Mouse (Mus musculus): ENCODE measurements around the gene Hcn2. TPM values are rescaled to one million over a fixed set of nuclear protein-coding genes. Genes with fewer than 3 reads are reported as not detected.

Hcn2 gene
- polyA plus RNA-seq, 1 experiment from 2014 or later: 0.08 TPM

DNA sequence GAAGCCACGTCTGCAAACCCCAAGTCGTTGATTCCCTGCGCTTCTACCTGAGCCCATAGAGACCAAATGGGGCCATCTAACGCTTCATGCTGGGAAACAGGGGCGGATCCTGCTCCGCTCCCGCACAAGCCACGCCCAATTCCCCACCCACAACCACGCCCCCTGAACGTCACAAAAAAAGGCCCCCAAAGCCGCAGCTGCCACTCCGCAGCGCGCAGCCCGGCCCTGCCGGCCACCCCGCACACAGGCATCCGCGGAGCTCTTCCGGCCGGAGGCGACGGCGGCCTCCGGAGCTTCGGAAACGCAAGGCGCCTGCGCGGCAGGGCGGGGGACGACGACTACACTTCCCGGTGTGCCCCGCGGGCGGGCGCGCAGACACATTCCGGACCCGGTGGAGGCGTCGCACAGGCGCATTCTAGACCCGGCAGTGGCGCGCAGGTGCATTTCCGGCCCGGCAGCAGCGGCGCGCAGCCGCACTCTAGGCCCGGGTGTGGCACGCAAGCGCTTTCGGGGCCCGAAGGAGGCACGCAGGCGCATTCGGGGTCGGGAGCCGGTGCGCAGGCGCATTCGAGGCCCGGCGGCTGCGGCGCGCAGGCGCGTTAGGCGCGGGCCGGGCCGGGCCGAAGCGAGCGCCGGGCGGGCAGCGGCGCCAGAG is 34.7 kb upstream of the Hcn2 start, which contains the start of gene Cdc34:
TSS of gene Cdc34 (plus strand) at position 605 of the 655 bp plus-strand sequence.
- peak within 1 kb of the TSS; percentile 87 for H3K27ac ChIP-seq
- H3K4me3 ChIP-seq: peak within 1 kb of the TSS; percentile 71
- peak within 1 kb of the TSS; percentile 84 for H3K4me2 ChIP-seq
- peak within 1 kb of the TSS; percentile 75 for H3K9ac ChIP-seq
- H3K36me3 ChIP-seq: peaks cover 28% of the 10 kb centered on the region
- H3K4me1 ChIP-seq: peaks cover 27% of the 10 kb centered on the region
- H3K27me3 ChIP-seq: no peaks in the 10 kb centered on the region
- under 1% methylated on average over 82 of the region's 84 CpGs for WGBS
- peak; percentile 95 for ATAC-seq (ENCODE audit: insufficient number of reproducible peaks, low FRiP score, low TSS enrichment, low read depth)
- no peaks in the 10 kb centered on the region for H3K9me3 ChIP-seq

GRCm38 (mm10) chr10:79682551-79682915 is 33.9 kb upstream of the Hcn2 start:
- ATAC-seq (ENCODE audit: insufficient number of reproducible peaks, low FRiP score, low TSS enrichment, low read depth): no peak
- Histone ChIP-seq H3K9ac (peak overlapping the region; percentile 75), H3K27ac (peak overlapping the region; percentile 87), H3K36me3 (peaks cover 36% of the 10 kb centered on the region), H3K4me1 (peaks cover 27% of the 10 kb centered on the region), H3K9me3 (no peaks in the 10 kb centered on the region), H3K4me2 (peak overlapping the region; percentile 84), H3K27me3 (no peaks in the 10 kb centered on the region), H3K4me3 (peak overlapping the region; percentile 71)
- under 1% methylated on average over 10 of the region's 10 CpGs for WGBS

GRCm38 (mm10) chr10:79682916-79683582 is 33.4 kb upstream of the Hcn2 start:
- ATAC-seq (ENCODE audit: insufficient number of reproducible peaks, low FRiP score, low TSS enrichment, low read depth): no peak
- 1% methylated on average over 10 of the region's 10 CpGs for WGBS
- H3K4me2 ChIP-seq: peak overlapping the region; percentile 84
- H3K4me3 ChIP-seq: peak overlapping the region; percentile 71
- H3K9me3 ChIP-seq: no peaks in the 10 kb centered on the region
- peak overlapping the region; percentile 87 for H3K27ac ChIP-seq
- peak overlapping the region; percentile 75 for H3K9ac ChIP-seq
- H3K4me1 ChIP-seq: peaks cover 27% of the 10 kb centered on the region
- peaks cover 41% of the 10 kb centered on the region for H3K36me3 ChIP-seq
- H3K27me3 ChIP-seq: no peaks in the 10 kb centered on the region

DNA sequence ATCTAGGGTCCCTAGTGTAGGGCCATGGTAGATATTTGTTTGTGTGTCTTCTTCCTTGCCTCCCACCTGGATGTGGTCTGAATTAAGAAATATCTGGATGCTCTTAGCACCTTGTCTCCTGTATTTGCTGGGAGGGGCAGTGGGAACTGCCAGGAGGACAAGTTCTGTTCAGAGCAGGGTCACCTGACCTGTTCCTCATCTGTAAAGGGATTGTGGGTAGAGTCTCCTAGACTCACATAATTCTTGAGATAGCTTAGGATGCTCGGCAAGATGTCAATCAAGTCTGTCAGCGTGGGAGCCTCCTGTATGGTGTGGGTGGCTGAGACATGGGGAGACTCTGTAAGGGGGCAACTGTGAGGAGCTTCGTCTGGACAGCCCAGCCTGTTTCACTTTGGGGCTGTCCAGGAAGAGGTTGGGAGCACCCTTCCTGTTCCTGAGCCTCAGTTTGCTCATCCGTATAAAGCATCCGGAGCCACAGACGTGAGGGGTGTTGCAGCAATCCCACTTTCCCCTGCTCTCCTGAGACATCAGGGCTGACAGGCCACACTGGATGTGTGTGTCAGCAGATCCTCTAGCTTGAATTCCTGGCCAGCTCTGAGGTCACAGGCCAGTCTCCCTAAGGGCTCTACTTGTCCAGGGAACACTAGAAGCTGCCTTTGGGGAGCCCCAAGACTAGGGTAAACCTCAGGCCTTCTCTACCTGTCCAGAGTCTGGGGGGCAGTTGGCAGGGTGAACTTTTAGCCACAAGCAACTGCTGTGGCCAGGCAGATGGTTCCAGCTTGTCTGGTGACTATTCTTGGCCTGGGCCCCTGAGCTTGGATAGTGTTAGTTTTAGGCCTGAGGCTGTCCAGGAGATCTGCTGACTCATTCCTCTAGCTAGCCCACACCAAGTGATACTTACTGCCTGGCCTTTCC is 32.5 kb upstream of the Hcn2 start:
- 85% methylated on average over 6 of the region's 6 CpGs for WGBS
- ATAC-seq (ENCODE audit: insufficient number of reproducible peaks, low FRiP score, low TSS enrichment, low read depth): no peak
- no peak overlapping the region for H3K27ac ChIP-seq
- peaks cover 50% of the 10 kb centered on the region for H3K36me3 ChIP-seq
- no peak overlapping the region for H3K9ac ChIP-seq
- peak overlapping the region; percentile 71 for H3K4me3 ChIP-seq
- H3K27me3 ChIP-seq: no peaks in the 10 kb centered on the region
- peaks cover 27% of the 10 kb centered on the region for H3K4me1 ChIP-seq
- peak overlapping the region; percentile 84 for H3K4me2 ChIP-seq
- no peaks in the 10 kb centered on the region for H3K9me3 ChIP-seq

DNA sequence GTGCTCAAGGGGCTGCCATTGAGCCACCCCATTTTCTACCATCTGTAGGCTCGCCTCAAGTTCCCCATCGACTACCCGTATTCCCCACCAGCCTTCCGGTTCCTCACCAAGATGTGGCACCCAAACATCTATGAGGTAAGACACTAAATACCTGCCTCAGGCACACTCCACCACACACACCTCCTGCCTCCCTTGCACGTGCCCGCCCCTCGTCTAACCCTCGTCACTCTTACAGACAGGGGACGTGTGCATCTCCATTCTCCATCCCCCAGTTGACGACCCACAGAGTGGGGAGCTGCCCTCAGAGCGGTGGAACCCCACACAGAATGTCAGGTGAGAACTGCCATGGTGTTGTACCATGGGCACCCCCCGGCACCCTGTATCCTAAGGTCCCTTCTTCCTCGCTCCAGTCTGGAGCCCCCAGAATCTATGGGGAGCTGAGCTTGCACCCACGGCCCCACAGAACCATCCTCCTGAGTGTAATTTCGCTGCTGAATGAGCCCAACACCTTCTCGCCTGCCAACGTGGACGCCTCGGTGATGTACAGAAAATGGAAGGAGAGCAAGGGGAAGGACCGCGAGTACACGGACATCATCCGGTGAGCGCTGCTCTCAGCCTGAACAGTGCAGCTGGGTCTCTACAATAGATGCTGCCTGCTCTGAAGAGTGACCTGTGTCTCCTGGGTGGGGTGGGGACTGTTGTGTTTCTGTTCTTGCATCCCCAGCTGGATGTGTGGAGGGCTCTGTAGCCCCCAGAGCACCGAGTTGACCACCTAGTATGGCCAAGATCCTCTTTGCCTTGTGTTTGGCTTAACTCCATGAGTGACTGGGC is 31.4 kb upstream of the Hcn2 start:
- no peak for ATAC-seq (ENCODE audit: insufficient number of reproducible peaks, low FRiP score, low TSS enrichment, low read depth)
- 89% methylated on average over 25 of the region's 25 CpGs for WGBS
- Histone ChIP-seq H3K4me1 (peaks cover 27% of the 10 kb centered on the region), H3K36me3 (peaks cover 54% of the 10 kb centered on the region), H3K27me3 (no peaks in the 10 kb centered on the region), H3K4me3 (no peak overlapping the region), H3K4me2 (no peak overlapping the region), H3K9me3 (no peaks in the 10 kb centered on the region), H3K27ac (no peak overlapping the region), H3K9ac (no peak overlapping the region)

DNA sequence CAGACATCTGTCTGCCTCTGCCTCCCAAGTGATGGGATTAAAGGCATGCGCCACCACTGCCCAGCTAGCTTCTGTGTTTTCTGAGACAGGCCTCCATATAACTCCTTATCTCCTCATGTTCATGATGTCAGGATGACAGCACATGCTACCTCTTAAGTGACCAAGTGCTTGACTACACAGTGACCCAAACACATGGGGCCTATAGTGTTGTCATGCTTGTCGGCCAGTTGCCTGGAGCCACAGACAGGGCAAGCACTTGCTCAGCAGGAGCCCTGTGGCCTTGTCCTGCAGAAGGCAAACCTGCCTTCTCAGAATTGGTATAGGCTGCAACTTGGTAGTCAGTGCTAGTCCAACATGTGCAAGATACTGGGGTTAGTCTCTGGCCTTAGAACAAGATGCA is 30.2 kb upstream of the Hcn2 start:
- Histone ChIP-seq H3K9ac (no peak overlapping the region), H3K36me3 (peaks cover 54% of the 10 kb centered on the region), H3K9me3 (no peaks in the 10 kb centered on the region), H3K4me1 (peaks cover 22% of the 10 kb centered on the region), H3K4me2 (no peak overlapping the region), H3K27ac (no peak overlapping the region), H3K27me3 (no peaks in the 10 kb centered on the region), H3K4me3 (no peak overlapping the region)
- 90% methylated on average over 2 of the region's 2 CpGs for WGBS
- ATAC-seq (ENCODE audit: insufficient number of reproducible peaks, low FRiP score, low TSS enrichment, low read depth): no peak

GRCm38 (mm10) chr10:79686691-79687090 is 29.7 kb upstream of the Hcn2 start:
- H3K9ac ChIP-seq: no peak overlapping the region
- no peaks in the 10 kb centered on the region for H3K9me3 ChIP-seq
- H3K4me3 ChIP-seq: no peak overlapping the region
- H3K27ac ChIP-seq: no peak overlapping the region
- H3K27me3 ChIP-seq: no peaks in the 10 kb centered on the region
- 95% methylated on average over 1 of the region's 1 CpGs for WGBS
- ATAC-seq (ENCODE audit: insufficient number of reproducible peaks, low FRiP score, low TSS enrichment, low read depth): no peak
- no peak overlapping the region for H3K4me2 ChIP-seq
- peaks cover 20% of the 10 kb centered on the region for H3K4me1 ChIP-seq
- H3K36me3 ChIP-seq: peaks cover 54% of the 10 kb centered on the region

- H3K27ac ChIP-seq: no peak overlapping the region
- peaks cover 20% of the 10 kb centered on the region for H3K4me1 ChIP-seq
- H3K4me3 ChIP-seq: no peak overlapping the region
- no peak overlapping the region for H3K9ac ChIP-seq
- no peaks in the 10 kb centered on the region for H3K27me3 ChIP-seq
- H3K9me3 ChIP-seq: no peaks in the 10 kb centered on the region
- peaks cover 54% of the 10 kb centered on the region for H3K36me3 ChIP-seq
- no peak for ATAC-seq (ENCODE audit: insufficient number of reproducible peaks, low FRiP score, low TSS enrichment, low read depth)
- H3K4me2 ChIP-seq: no peak overlapping the region
- 96% methylated on average over 6 of the region's 6 CpGs for WGBS
Measured at GRCm38 (mm10) chr10:79687513-79687912, 28.9 kb upstream of the Hcn2 start.

GRCm38 (mm10) chr10:79688720-79689119 is 27.7 kb upstream of the Hcn2 start, which contains the start of gene Gzmm:
Gzmm (plus strand) TSS chr10:79689020.
- 81% methylated on average over 4 of the region's 4 CpGs for WGBS
- Histone ChIP-seq H3K4me1 (peaks cover 12% of the 10 kb centered on the region), H3K9me3 (no peaks in the 10 kb centered on the region), H3K9ac (no peak within 1 kb of the TSS), H3K4me2 (no peak within 1 kb of the TSS), H3K36me3 (peaks cover 54% of the 10 kb centered on the region), H3K27me3 (no peaks in the 10 kb centered on the region), H3K27ac (no peak within 1 kb of the TSS), H3K4me3 (no peak within 1 kb of the TSS)
- ATAC-seq (ENCODE audit: insufficient number of reproducible peaks, low FRiP score, low TSS enrichment, low read depth): no peak

DNA sequence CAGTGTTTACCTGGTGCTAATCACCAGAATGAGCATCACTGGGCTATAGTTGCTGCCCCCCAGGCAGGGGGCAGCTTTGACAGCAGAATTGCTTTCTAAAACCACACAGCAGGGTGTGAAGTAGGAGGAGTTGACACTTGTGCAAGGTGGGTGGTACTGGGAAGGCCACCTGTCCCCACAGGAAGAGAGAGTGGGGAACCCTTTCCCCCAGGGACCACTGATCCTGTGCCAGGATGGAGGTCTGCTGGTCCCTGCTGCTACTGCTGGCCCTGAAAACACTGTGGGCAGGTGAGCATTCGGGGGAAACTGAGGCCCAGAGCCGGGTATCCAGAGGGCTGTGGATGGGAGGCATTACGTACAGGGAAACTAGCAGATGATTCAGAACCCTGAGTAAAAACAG is 27.3 kb upstream of the Hcn2 start:
- Histone ChIP-seq H3K9me3 (no peaks in the 10 kb centered on the region), H3K27ac (no peak overlapping the region), H3K4me1 (peaks cover 12% of the 10 kb centered on the region), H3K27me3 (no peaks in the 10 kb centered on the region), H3K4me3 (no peak overlapping the region), H3K36me3 (peaks cover 52% of the 10 kb centered on the region), H3K4me2 (no peak overlapping the region), H3K9ac (no peak overlapping the region)
- no peak for ATAC-seq (ENCODE audit: insufficient number of reproducible peaks, low FRiP score, low TSS enrichment, low read depth)
- 91% methylated on average over 3 of the region's 3 CpGs for WGBS

DNA sequence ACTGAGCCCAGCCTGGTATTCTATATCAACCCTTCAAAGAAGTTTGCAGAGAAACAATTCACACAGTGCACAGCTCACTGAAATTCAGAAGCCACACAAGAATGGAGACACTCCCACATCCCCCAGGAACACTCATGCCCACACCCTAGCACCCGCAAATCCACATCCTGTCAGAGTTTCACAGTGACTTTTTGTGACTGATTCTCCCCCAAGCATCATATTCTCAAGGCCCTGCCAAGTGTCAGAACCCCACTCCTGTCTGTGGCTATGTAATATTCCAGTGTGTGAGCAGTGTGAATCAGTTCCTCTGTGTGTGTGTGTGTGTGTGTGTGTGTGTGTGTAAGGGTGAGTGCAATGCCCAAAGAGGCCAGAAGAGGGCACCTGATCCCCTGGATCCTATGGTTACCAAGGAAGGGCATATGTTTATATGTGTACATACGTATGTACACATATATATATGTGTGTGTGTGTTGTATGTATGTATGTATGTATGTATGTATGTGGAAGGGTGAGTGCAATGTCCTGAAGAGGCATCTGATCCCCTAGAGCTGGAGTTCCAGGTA is 24.4 kb upstream of the Hcn2 start:
- Histone ChIP-seq H3K36me3 (peaks cover 23% of the 10 kb centered on the region), H3K4me3 (no peak overlapping the region), H3K9me3 (no peaks in the 10 kb centered on the region), H3K27ac (no peak overlapping the region), H3K27me3 (no peaks in the 10 kb centered on the region), H3K4me2 (no peak overlapping the region), H3K4me1 (peaks cover 33% of the 10 kb centered on the region), H3K9ac (no peak overlapping the region)
- no peak for ATAC-seq (ENCODE audit: insufficient number of reproducible peaks, low FRiP score, low TSS enrichment, low read depth)
- 95% methylated on average over 2 of the region's 2 CpGs for WGBS

All from limb, embryonic 15.5 days (tissue).